9 mouse cellular contexts compared by ENCODE assay signal in the genomic region with DNA sequence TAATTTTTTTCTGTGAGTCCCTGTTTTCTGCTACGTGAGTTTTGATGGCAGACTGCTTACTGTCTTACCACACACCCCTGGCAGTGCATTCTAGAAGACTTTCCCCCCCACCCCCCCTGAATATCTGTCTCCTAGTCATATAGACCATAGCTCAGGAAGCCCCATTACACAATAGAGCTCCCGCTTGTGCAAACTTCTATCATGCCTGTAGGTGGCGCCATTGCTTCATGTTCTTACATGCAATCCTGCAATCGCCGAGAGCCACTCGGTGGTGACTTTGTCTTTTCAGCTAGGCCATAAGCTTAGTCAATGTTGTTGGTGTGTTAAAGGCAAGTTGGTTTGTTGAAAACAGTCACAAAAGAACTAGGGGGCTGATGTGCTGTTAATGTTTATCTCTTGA. TPM values are rescaled to one million over a fixed set of nuclear protein-coding genes. Genes with fewer than 3 reads are reported as not detected.
DNase-seq lines count a peak whose midpoint lies in the region; ATAC-seq and TF ChIP-seq lines count a peak whose summit lies in the region.
"Had no signal": no experiment of that assay in that cellular context is flagged by ENCODE, and none has a peak within 500 bp of the region (broad histone marks: within the 10 kb centered on the region; RNA-seq: fewer than 3 reads in every experiment).

No protein-coding gene starts in this region.

- WGBS in bone marrow, adult 2 months = 2% methylated on average over 6 of the region's 6 CpGs
- 2% methylated on average over 6 of the region's 6 CpGs for WGBS in embryonic facial prominence, embryonic 14.5 days

- H3K79me2 ChIP-seq in CH12.LX (replicated peaks; ENCODE audit: control insufficient read depth, extremely low read depth, insufficient read depth, poor library complexity, severe bottlenecking) = no peaks in the 10 kb centered on the region

- H3K9me3 ChIP-seq in CH12.LX (replicated peaks; ENCODE audit: low read length) = no peaks in the 10 kb centered on the region
- H3K9me3 ChIP-seq in embryonic facial prominence, embryonic 14.5 days (ENCODE audit: control insufficient read depth, low read length) = no peaks in the 10 kb centered on the region
- H3K9me3 ChIP-seq: limb, embryonic 15.5 days had no signal

- dilution Hi-C loops in CH12.LX (cut with MboI; ENCODE audit: extremely low pct_ligation_motif_present, extremely low pct_unique_long_range_greater_than_20kb, low sequenced_read_pairs) = no loop called here

- H3K4me1 ChIP-seq in CH12.LX (ENCODE audit: control insufficient read depth in 1 of 2, insufficient read depth in 2 of 2) = peaks cover 3 to 6% of the 10 kb centered on the region in 2 experiments; a peak in 1 of 4 replicates
- no peaks in the 10 kb centered on the region for H3K4me1 ChIP-seq in bone marrow, adult 2 months (ENCODE audit: control insufficient read depth, insufficient read depth, low read length)
- no peaks in the 10 kb centered on the region for H3K4me1 ChIP-seq in embryonic facial prominence, embryonic 14.5 days (ENCODE audit: control insufficient read depth, insufficient read depth, low read length)
- H3K4me1 ChIP-seq: limb, embryonic 15.5 days had no signal

- H3K4me2 ChIP-seq in CH12.LX (ENCODE audit: insufficient read depth, low read depth, poor library complexity, severe bottlenecking) = 0 out of 2 replicates have a peak overlapping the region, but pooled peaks have one; percentile 6
- no peak overlapping the region for H3K4me2 ChIP-seq in embryonic facial prominence, embryonic 14.5 days (ENCODE audit: low read depth, low read length)
- H3K4me2 ChIP-seq: limb, embryonic 15.5 days had no signal

- intact Hi-C loops in heart, postnatal 10 days (cut with DNase I) = loop anchor here (5.0 to 10.0 kb wide), 3 partner anchors 92 to 689 kb away; no protein-coding TSS in a partner anchor

- peak; percentile 92 for DNase-seq in CH12.LX (ENCODE audit: extremely low read depth)
- peak; percentile 93 for DNase-seq in embryonic facial prominence, embryonic 14.5 days (ENCODE audit: low spot score)
- DNase-seq in heart, postnatal 10 days = peak; percentile 81 to 90
- DNase-seq in layer of hippocampus, adult 8-10 months (ENCODE audit: low spot score in 2 of 2) = peak; percentile 61 to 83
- peak; percentile 77 for DNase-seq in lung, postnatal 25 days (ENCODE audit: low spot score)
- DNase-seq in right cerebral cortex, adult 18-20 months = peak; percentile 80
- DNase-seq in urinary bladder, adult 2 months (ENCODE audit: low spot score) = peak; percentile 35

- in situ Hi-C loops in CH12.LX (cut with MboI; ENCODE audit: low pct_ligation_motif_present, low pct_unique_long_range_greater_than_20kb, low sequenced_read_pairs) = loop anchor here (10.0 to 25.0 kb wide), 2 partner anchors 412 to 689 kb away; a partner anchor contains a TSS

- no peaks in the 10 kb centered on the region for H3K36me3 ChIP-seq in CH12.LX (replicated peaks in 1 of 2; ENCODE audit: control insufficient read depth in 1 of 2, insufficient read depth in 1 of 2, low read length in 1 of 2)
- no peaks in the 10 kb centered on the region for H3K36me3 ChIP-seq in embryonic facial prominence, embryonic 14.5 days (ENCODE audit: control insufficient read depth, insufficient read depth, low read length)
- H3K36me3 ChIP-seq: limb, embryonic 15.5 days had no signal

- peak; percentile 85 for ATAC-seq in embryonic facial prominence, embryonic 14.5 days (ENCODE audit: low read depth)

- TF ChIP-seq CTCF in CH12.LX (conservative IDR thresholded peaks at IDR 0.05 in 1 of 2, IDR thresholded peaks at IDR 0.05 in 1 of 2; ENCODE audit: low read depth in 2 of 2, low read length in 2 of 2) = peak; percentile 57 to 92; a peak in 3 of 4 replicates
- peak; percentile 51 for TF ChIP-seq CTCF in bone marrow, adult 2 months (IDR thresholded peaks at IDR 0.05; ENCODE audit: control insufficient read depth, insufficient read depth, low read length)

- no peak overlapping the region for H3K4me3 ChIP-seq in CH12.LX (replicated peaks in 1 of 3; ENCODE audit: low read depth in 2 of 3, low read length in 2 of 3, poor library complexity in 1 of 3)
- H3K4me3 ChIP-seq in bone marrow, adult 2 months (replicated peaks; ENCODE audit: control insufficient read depth, low read depth, low read length) = no peak overlapping the region
- no peak overlapping the region for H3K4me3 ChIP-seq in embryonic facial prominence, embryonic 14.5 days (ENCODE audit: low read depth, low read length)
- H3K4me3 ChIP-seq: limb, embryonic 15.5 days had no signal

- H3K27ac ChIP-seq in CH12.LX (ENCODE audit: insufficient read depth, low read depth) = no peak overlapping the region
- no peak overlapping the region for H3K27ac ChIP-seq in bone marrow, adult 2 months (ENCODE audit: control insufficient read depth, insufficient read depth, low read depth, low read length, poor library complexity)
- no peak overlapping the region for H3K27ac ChIP-seq in embryonic facial prominence, embryonic 14.5 days (replicated peaks; ENCODE audit: low read depth, low read length)
- H3K27ac ChIP-seq: limb, embryonic 15.5 days had no signal

- peak; percentile 89 for TF ChIP-seq RAD21 in CH12.LX (IDR thresholded peaks at IDR 0.05; ENCODE audit: low read depth, low read length)

- H3K9ac ChIP-seq in CH12.LX (ENCODE audit: insufficient read depth, low read depth) = no peak overlapping the region
- H3K9ac ChIP-seq in embryonic facial prominence, embryonic 14.5 days (ENCODE audit: low read depth, low read length) = no peak overlapping the region
- H3K9ac ChIP-seq: limb, embryonic 15.5 days had no signal

- H3K27me3 ChIP-seq in CH12.LX (replicated peaks) = no peaks in the 10 kb centered on the region
- no peaks in the 10 kb centered on the region for H3K27me3 ChIP-seq in embryonic facial prominence, embryonic 14.5 days (replicated peaks; ENCODE audit: control insufficient read depth, insufficient read depth, low read length)
- H3K27me3 ChIP-seq: limb, embryonic 15.5 days had no signal

- TF ChIP-seq POLR2A in CH12.LX (IDR thresholded peaks at IDR 0.05; ENCODE audit: low read depth, low read length) = no peak
- no peak for TF ChIP-seq POLR2A in bone marrow, adult 2 months (IDR thresholded peaks at IDR 0.05; ENCODE audit: borderline replicate concordance, control insufficient read depth, low read depth, low read length)

- no peak for TF ChIP-seq EP300 in CH12.LX (IDR thresholded peaks at IDR 0.05; ENCODE audit: low read length)

TF ChIP-seq in CH12.LX, 34 proteins besides CTCF, POLR2A, EP300 and RAD21:
- TF ChIP-seq GABPA (IDR thresholded peaks at IDR 0.05; ENCODE audit: insufficient replicate concordance, low read depth, low read length) (no peak), MAZ (IDR thresholded peaks at IDR 0.05; ENCODE audit: low read depth, low read length) (no peak), ELF1 (IDR thresholded peaks at IDR 0.05; ENCODE audit: low read depth, low read length) (no peak), SMC3 (IDR thresholded peaks at IDR 0.05; ENCODE audit: low read depth, low read length) (peak; percentile 75), NRF1 (IDR thresholded peaks at IDR 0.05; ENCODE audit: low read depth, low read length) (no peak), CHD2 (IDR thresholded peaks at IDR 0.05; ENCODE audit: low read length) (no peak), POLR2AphosphoS2 (IDR thresholded peaks at IDR 0.05; ENCODE audit: low read depth, low read length) (no peak)
TF ChIP-seq in CH12.LX: peak in this region for 1.

RNA-seq across cellular contexts. Expression of a gene that starts 10.9 kb away (rescaled TPM):
- not detected in 2 replicates for total RNA-seq in CH12.LX (2012; rRNA removed)
- total RNA-seq in CH12.LX (2014; rRNA removed) = not detected in 2 replicates
- not detected in 2 replicates for polyA plus RNA-seq in CH12.LX (2012; ENCODE audit: insufficient read length, low read depth)
- polyA plus RNA-seq in bone marrow, adult 2 months (2011; ENCODE audit: insufficient read depth, insufficient read length, low replicate concordance, missing spikeins) = not detected in 2 replicates
- 0.26 and 0.28 TPM in 2 replicates for polyA plus RNA-seq in embryonic facial prominence, embryonic 14.5 days (2014; fragmentation: Nextera tagmentation; extraction: Ambion mirVana)
- not detected for total RNA-seq in heart, postnatal 10 days (2021)
- not detected for total RNA-seq in layer of hippocampus, adult 8-10 months (2022)
- 0.04 and 0.25 TPM in 2 replicates for polyA plus RNA-seq in urinary bladder, adult 2 months (2012; rRNA removed)

RNA-seq across cellular contexts. Expression of a gene that starts 26.6 kb away (rescaled TPM):
- total RNA-seq in CH12.LX (2012; rRNA removed) (not detected in 2 replicates), CH12.LX (2014; rRNA removed) (0.11 TPM in 1 of 2 replicates, not detected in the other)
- polyA plus RNA-seq in CH12.LX (2012; ENCODE audit: insufficient read length, low read depth) = not detected in 2 replicates
- 2.6 and 9.9 TPM in 2 replicates for polyA plus RNA-seq in bone marrow, adult 2 months (2011; ENCODE audit: insufficient read depth, insufficient read length, low replicate concordance, missing spikeins)
- polyA plus RNA-seq in embryonic facial prominence, embryonic 14.5 days (2014; fragmentation: Nextera tagmentation; extraction: Ambion mirVana) = 1.5 and 3.1 TPM in 2 replicates
- total RNA-seq in heart, postnatal 10 days (2021) = 1 to 10 TPM in 1 of 2 experiments, under 1 TPM in 1; 0.82 to 1.0 TPM
- 1 to 10 TPM in 1 of 4 experiments, under 1 TPM in 3; 0.68 to 2.0 (median 0.84) TPM for total RNA-seq in layer of hippocampus, adult 8-10 months (2022)
- polyA plus RNA-seq in urinary bladder, adult 2 months (2012; rRNA removed) = 0.58 and 0.75 TPM in 2 replicates

Comparison
In these comparisons a context has a peak if more than half of its experiments do, and no peak if none do; other contexts are left out.
1. DNase-seq: peak in every context shown above with its lines; median percentile 93 in embryonic facial prominence, embryonic 14.5 days; 92 in CH12.LX; 86 in heart, postnatal 10 days; 80 in right cerebral cortex, adult 18-20 months; 77 in lung, postnatal 25 days; 72 in layer of hippocampus, adult 8-10 months; 35 in urinary bladder, adult 2 months.